Mouse (Mus musculus): ENCODE measurements around the gene Tubgcp2.

The Tubgcp2 gene

DNA sequence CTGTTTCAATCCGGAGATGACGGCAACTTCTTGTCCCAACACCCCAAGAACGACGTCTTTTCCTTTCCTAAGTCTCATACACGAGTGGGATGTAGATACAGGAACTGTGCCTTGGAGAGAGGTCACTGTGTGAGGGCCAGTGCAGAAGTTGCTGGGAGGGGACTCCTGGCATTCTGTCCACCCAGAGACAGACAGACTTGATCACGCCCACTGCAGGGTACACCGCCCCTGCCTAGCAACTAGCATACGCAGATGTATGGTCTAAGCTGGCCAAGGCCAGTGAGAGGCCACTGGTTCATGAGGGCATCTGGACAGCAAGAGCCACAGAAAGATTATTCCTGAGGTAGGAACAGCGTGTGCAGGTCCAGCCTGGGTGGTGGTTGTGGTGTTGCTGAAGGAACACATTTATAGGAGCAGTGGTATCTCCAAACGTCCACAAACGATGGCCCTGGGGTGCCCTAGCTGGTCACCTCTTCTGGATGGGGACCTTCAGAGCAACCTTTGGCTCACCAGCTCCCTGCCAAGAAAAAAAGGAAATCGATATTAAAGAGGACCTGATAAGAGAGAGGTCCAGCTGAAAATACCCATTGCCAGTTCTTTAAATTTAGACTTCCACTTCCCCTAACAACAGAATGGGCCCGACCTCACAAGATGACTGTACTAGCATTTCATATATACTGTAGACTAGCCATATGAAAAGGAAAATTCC is 57.3 kb downstream of the Tubgcp2 start:
- no peak for DNase-seq (ENCODE audit: low spot score)

DNA sequence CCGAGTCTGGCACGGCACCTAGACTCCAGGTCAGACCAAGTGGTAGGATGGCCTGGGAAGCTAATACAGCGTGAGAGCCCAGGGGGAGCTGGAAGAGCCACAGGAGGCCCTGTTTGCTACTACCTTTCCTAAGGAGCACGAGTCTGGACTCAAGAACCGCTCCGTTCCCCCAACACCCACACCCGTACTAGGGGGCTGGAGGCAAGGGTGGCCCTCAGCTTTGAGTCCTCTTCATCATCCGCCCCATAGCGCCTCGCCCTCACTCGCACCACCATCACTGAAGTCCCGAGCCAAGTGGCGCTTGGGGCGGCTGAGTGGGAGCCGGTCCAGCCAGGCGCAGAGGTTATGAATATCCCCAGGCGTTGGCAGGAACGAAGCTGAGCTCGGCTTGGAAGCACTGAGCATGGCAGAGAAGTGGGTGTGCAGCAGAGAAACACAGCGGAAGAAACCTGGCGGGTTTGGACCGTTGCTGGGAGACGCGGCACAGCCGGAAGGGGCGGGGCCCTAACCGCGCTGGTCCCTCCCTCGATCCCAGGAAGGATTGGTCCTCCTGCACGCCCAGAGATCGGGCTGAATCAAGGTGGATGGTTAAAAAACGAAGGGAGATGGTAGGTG is 58.1 kb downstream of the Tubgcp2 start, which contains the start of gene 6430531B16Rik:
6430531B16Rik (minus strand) TSS at position 478 of the 615 bp plus-strand sequence.
- DNase-seq (ENCODE audit: low spot score), result peak; percentile 43

DNA sequence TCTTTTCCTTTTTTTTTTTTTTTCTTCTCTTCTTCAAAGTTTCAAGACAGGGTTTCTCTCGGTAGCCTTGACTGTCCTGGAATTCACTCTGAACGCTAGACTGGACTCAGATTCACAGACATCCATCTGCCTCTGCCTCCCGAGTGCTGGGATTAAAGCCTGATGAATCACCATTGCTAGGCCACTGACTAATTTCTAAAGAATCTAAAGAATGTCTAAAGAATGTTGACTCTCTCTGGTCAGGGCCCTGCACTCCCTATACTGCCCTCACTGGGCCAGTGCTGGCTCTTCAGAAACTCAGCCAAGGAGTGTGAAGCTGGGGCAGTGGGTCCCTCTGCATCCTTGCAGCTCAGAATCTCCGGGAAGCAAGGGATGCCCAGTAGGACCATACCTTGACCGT is 61.0 kb downstream of the Tubgcp2 start:
- DNase-seq (ENCODE audit: low spot score), result no peak

DNA sequence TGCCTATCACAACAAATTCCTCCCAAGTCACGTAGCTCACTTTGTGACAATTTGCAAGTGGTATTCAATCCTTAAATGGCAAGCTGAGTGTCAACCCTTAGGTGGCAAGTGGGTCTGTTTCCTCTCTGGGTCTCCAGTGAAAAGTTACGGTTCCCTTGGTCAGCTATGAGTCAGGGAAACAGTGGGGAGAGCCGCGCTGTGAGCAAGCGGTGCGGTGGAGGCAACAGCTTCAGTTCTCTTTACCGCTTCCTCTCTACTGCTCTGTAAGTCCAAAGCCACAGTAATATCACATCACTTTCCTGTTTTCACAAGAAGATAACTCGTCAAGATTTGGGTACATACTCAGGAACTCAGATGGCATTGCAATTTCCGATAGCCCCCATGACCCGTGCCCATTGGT is 62.2 kb downstream of the Tubgcp2 start:
- peak; percentile 12 for DNase-seq (ENCODE audit: low spot score)

DNA sequence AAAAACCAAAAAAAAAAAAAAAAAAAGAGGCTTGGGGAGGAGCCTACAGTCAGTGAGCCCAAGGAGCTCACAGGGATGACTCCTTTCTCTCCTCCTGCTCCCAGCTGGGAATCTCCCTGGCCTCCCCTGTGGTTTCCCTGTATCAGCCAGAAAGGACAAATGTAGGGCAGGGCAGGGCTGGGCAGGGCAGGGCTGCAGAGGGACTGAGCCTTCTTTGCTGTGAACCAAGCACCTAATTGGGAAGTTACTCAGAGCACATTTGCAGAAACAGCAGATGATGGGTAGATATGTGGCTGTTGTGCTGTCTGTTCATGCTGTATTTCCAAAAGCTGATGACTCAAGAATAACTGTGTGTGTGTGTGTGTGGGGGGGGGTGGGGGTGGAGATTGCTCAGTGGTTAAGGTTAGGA is 63.5 kb downstream of the Tubgcp2 start:
- no peak for DNase-seq (ENCODE audit: low spot score)

DNA sequence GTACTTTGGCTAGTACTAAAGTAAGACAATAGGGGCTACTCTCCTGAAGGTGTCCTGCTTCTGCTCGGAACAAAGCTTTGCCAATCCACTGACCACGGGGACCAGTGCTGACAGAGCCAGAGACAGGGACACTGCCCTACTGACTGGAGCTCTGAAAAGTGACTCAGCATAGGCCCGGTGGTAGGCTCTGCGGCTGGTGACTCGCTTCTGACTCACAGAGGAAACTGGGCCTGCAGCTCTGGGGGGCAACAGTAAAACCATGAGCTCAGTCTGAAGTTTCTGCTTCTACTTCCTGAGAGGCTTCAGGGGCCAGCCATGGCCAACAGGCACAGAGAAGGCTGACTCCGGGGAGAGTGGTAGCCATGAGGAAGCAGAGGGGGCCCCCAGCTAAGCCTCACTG is 65.0 kb downstream of the Tubgcp2 start:
- no peak for DNase-seq (ENCODE audit: low spot score)

DNA sequence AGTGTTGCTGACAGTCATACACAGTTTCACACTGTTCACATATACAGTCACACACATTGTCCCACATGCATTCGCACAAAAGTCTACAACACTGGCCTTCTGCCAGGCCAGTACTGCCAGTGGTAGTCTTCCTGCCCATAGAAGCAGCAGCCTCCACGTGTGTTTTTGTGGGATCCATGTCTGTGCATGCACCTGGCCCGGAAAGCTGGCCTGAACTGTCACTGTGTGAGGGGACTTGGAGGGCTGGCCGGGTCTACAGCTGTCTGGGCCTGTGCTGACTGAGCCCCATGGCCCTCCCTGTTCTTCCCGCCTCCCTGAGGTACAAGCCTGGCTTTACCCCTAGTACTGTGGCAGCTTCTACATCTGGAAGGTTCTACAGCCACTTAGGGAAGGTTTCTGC is 65.5 kb downstream of the Tubgcp2 start:
- no peak for DNase-seq (ENCODE audit: low spot score)

DNA sequence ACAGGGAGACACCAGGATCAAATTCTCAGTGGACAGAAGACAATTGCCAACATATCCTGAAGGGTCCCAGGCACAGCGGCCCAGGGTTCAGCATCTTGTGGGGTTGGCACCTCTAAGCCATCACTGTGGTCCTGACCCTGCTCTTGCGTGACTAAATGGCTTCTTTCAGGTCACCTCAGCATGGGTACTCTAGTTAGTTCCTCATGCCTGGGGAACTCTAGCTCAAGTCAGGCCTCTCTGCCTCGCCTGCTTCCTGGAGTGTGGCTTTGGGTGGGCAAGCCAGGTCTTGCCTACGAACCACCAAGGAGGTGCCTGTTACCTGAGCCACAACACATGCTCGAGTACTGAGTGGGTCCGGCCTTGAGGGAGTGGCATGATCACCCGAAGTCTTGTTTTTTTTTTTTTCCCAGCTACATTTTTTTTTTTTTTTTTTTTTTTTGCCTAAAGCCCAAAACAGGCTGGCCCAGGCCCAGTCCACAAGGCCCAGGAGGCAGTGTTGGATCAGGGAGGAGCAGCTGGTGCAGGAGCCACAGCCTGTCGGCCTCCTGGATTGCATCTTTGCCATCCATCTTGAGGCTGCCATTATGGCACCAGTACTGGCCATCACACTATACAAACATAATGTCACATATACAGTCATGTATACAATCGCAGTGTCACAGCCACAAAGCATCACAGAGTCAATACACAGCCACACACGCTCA is 66.1 kb downstream of the Tubgcp2 start:
- DNase-seq (ENCODE audit: low spot score), result no peak

DNA sequence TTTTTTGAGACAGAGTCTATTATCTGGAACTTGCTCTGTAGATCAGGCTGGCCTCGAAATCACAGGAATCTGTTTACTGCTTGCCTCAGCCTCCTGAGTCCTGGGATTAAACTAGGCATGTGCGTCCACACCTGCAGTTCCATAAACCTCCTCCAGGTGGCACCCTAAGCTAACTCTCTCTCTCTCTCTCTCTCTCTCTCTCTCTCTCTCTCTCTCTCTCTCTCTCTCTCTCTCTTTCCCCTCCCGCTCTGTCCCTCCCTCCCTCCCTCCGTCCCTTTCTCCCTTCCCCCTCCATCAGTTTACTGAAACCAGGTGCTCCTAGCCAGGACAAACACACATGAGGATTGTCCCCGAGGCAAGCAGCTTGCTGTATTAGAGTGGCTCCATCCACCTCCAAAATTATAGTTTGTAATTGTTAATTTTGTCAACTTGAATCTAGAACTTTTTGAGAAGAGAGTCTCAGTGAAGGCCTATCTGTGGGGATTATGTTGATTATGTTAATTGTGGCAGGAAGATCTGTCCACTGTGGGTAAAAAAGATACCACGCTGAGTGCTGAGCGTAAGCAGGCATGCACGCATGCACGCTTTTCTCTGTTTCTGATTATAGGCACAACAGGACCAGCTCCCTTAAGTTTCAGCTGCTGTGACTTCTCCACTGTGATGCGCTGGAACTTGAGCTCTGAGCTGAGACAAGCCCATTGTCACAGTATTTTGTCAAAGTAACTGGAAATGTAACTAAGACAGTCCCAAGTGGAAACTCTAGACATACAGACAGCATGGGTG is 66.9 kb downstream of the Tubgcp2 start:
- peak; percentile 55 for DNase-seq (ENCODE audit: low spot score)

DNA sequence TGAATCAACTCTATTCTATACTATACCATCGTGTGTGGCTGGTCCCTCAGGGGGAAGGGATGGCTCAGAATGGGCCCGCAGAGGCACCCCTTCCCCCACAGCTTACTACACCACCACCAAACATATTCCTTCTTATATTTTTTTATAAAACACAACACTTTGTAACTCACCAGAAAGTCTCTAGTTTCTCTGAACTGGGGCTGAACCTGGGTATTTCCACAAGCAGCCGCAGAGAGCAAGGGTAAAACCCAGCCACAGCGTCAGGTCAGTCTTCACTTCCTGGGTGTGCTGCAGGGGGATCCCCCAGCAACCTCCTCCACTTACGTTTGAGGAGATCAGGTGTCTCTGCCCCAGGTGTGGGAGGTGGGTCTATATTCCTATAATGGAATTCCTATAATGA is 68.0 kb downstream of the Tubgcp2 start:
- peak; percentile 37 for DNase-seq (ENCODE audit: low spot score)

DNA sequence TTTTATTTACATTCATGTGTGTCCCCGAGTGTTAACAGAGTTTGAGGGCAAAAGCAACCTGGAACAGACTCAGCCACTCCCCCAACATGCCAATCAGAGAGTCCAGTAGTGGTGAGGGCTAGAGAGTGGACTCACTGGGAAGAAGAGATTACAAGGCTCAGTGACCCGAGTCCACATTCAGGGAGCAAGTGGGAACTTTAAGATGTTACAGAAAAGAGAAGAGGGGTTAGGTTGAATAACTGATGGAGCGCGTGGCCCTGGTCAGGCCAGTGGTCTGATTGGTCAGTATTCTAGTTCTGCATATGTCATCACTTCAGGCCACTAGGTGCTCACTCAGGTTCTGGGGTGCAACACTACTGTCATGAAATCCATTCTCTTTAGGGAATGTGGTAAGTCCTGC is 69.3 kb downstream of the Tubgcp2 start:
- no peak for DNase-seq (ENCODE audit: low spot score)

DNA sequence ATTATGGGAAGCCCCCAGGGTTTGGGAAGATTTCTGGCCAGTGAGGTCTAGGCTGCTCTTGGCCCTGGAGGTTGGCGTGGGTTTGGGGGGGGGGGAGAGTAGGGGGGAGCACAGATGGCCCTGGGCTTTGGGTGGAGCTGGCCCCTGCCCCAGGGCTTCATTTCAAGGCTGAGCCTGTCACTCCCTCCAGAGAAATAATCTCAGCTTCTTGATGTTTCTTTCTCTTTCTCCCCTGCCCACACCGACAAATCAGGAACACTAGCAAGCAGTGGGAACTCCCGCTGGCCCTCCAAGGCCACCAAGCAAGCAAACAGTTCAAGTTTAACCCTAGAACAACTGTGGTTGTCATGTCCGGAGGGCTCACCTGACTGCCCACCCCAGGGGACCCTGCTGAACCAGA is 72.7 kb downstream of the Tubgcp2 start:
- DNase-seq (ENCODE audit: low spot score), result no peak

DNA sequence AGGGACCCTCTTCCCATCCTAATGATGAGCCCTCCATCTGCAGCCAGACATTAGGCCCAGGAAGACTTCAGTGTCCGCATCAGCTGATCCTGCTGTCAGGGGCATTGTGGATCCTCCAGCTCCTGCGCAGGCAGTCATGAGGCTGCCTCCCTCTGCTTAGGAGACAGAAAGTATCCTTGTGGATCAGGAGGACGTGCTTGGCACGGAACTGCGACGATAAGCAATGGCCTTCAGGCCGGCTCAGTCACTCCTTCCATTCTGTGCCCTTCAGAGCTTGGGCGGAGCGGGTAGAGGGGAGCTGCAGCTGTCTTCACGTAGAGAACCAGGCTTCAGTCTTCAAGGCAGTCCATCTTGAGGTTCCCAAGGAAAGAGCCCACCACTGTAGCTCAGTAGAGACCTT is 75.3 kb downstream of the Tubgcp2 start:
- DNase-seq (ENCODE audit: low spot score), result no peak

DNA sequence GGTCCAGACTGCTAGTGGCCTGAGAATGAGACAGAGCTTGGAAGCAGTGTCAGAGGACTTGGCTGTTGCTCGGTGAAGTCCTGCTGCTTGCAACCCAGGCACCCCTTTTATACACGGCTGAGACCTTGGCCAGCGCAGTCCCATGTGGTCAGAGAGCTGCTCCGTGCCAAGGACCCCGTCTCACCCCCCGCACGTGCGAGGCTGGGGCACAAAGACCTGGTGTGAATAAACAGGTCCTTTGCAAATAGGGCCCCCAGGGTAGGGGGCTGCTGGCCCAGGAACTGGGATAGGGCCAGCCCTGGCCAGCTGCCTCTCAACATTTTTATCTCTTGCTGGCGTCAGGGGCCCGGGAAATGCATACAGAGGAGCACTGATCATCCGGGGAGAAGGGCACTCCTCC is 78.5 kb downstream of the Tubgcp2 start:
- DNase-seq (ENCODE audit: low spot score), result no peak

DNA sequence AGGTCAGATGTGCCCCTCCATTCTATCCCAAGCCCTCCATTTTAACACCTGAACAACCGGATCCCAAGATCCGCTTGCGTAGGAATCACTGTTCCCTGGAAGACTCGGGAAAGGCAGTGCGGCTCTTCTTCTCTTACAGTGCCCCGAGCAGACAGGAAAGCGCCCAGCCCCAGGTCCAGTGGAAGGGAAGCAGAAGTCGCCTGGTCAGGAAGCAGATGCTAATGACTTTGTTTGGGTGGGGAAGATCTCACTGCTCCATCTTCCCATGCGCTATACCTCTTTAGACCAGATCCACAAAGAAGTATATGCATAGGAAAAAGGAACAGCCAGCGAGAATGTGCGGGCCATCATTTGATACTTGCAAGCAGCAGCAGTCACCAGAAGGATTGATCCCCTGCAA is 79.0 kb downstream of the Tubgcp2 start:
- DNase-seq (ENCODE audit: low spot score), result no peak

DNA sequence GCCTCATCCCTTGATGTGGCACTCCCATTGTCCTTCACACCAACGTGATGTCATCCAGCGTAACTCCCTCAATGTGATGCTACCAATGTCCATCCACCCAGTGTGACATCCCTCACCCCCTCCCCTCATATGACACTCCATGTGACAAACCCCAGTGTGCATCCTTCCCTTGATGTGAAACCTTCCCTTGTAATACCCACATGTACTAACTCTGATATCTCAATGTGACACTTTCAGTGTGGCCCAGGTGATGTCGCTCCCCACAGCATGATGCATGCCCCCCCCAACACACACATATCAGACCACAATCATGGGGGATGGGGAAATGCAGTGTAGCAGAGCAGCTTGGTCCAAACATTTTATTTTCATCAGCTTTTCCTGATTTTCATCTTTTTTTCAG is 79.8 kb downstream of the Tubgcp2 start:
- DNase-seq (ENCODE audit: low spot score), result no peak

DNA sequence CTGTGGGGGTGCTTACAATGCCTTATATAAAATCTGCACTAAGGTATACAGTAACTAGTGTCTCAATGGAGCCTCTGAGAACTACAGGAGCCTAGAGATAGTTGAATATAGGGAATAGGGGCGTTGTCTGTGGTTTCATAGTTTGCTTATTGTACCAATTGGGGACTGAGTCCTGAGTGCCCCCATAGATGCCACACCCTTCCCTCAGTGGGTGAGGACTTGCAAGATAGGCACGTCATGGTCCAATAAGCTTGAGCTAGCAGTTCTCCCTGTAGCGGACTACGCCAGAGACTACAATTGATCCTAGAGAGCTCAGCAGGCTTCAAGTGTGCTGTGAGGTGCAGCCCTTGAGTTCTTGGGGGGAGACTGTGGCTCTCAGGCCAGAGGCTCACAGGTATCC is 81.0 kb downstream of the Tubgcp2 start:
- no peak for DNase-seq (ENCODE audit: low spot score)

DNA sequence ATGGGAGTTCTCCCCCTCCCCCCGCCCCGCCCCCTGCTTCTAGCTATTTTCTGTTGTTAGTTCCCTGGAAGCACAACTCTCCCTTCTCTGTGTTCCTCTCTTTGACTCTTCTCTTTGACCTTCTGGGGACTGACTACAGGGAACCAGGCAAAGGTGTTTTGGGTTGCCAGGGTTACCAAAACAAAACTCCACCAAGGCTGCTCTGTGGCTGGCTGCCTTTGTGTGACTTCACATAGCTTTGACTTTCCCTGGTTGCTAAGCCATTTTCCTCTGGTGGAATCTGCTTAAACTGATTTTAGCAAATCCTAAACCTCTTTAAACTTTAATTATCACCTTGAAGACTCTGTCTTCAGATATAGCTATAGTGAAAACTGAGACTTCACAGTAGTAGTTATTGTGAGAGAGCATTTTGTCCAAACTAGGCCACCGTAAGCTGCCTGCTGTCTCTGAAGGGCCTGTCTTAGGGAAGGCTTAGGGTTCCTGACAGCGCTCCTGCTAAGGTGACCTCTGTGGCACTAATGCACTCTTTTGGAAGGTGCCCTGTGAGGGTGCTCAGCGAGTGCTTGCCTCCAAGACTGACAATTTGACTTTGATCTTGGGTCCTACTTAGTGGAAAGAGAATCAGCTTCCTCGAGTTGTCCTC is 84.4 kb downstream of the Tubgcp2 start:
- no peak for DNase-seq (ENCODE audit: low spot score)

DNA sequence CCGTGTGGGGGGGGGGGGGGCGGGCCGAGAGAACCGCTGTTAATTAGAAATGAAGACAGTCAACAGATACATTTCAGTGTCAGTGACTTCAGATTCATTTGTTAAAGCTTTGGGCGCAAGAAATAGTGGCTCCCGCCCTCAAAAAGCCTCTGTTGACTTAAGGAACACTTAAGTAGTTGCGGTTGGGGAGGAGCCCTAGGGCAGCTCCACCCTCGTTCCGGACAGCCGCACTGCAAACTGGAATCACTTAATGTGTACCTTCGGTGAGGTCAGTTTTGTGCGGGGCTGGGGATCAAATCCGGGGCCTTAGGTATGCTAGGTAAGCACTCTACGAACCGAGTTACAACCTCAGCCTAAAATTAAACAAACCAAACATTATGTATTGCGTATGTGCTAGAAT is 85.4 kb downstream of the Tubgcp2 start:
- no peak for DNase-seq (ENCODE audit: low spot score)

DNA sequence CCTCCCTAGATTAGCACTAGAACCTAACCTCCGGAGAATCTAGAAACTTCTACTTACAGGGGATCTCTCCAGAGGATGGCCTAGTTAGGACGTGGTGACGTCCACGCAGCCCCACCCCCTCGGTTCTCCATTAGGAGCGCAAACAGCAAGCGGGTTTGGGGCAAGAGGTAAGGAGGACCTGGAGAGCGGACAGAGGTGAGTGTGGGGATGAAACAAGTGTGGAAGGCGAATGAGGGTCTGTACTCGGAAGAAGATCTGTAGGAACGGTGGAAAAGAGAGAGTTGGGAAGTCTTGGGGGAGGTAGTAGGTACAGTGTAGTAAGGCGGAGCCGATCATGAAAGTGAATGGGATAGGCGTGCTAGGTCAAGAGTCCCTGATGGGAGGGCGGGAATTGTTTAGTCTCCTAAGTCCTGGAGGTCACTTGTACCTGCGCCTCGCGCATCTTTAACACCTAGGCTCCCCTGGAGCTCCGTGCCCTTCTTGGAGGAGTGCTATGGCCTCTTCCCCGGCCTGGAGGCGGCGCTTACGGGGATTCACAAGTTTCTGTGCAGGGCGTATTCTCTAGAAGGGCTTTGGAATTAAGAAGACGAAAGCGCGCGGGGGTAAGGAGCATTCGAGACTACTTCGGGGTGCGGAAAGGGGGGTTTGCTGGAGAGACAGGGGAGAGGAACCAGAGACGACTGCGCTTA is 86.0 kb downstream of the Tubgcp2 start:
- DNase-seq (ENCODE audit: low spot score), result peak; percentile 42

DNA sequence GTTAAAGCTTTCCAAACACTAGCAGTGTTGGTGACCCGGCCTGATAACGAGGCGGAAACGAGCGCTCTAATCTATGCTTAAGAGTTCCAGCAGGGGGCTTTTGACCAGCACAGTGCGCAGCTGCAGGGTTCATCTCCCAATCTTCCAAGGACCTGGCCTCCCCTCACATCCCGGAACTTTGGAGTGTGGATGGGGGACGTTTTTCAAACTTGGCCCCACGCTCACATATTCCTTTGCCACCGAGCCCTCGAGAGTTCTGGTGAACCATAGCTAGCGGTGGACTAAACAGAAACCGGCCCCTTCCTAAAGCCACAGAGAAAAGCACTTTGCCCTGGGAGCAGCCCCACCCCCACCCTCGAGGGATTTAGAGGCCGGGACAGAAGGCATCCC is 86.6 kb downstream of the Tubgcp2 start:
- DNase-seq (ENCODE audit: low spot score), result no peak

DNA sequence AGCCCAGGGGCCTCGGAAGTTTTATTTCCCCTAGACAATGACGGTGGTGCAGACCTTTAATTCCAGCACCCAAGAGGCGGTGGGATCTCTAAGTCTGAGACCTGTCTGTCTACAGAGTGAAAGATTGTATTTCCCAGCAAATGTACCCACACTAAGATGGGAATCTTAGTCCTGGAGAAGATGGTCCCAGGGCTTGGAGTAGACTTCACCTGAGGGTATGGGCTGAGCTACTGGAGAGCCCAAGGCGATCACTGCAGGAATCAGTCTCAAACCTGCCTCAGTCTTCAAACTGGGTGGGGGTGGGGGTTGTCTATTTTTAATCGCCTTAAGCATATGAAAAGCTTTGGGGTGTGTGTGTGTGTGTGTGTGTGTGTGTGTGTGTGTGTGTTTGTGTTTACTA is 90.4 kb downstream of the Tubgcp2 start:
- no peak for DNase-seq (ENCODE audit: low spot score)

Measured in spleen, adult 12 weeks (tissue).